Comparison of ENCODE assay signal across 21 mouse cellular contexts in genomic region chr6:129319331-129319730, GRCm38 (mm10). TPM values are rescaled to one million over a fixed set of nuclear protein-coding genes. Genes with fewer than 3 reads are reported as not detected.
"Had no signal": no experiment of that assay in that cellular context is flagged by ENCODE, and none has a peak within 500 bp of the region (broad histone marks: within the 10 kb centered on the region; RNA-seq: fewer than 3 reads in every experiment).

No protein-coding gene starts in this region.

- H3K4me3 ChIP-seq: lung, embryonic 15.5 days; megakaryocyte, embryonic 14.5 days; midbrain, embryonic 13.5 days; midbrain, embryonic 15.5 days; neural tube, embryonic 12.5 days; stomach, embryonic 15.5 days had no signal

- H3K27me3 ChIP-seq: lung, embryonic 15.5 days; megakaryocyte, embryonic 14.5 days; midbrain, embryonic 13.5 days; midbrain, embryonic 15.5 days; neural tube, embryonic 12.5 days; stomach, embryonic 15.5 days had no signal

- H3K4me1 ChIP-seq: lung, embryonic 15.5 days; midbrain, embryonic 13.5 days; midbrain, embryonic 15.5 days; neural tube, embryonic 12.5 days; stomach, embryonic 15.5 days had no signal

- H3K27ac ChIP-seq: lung, embryonic 15.5 days; macrophage; midbrain, embryonic 13.5 days; midbrain, embryonic 15.5 days; neural tube, embryonic 12.5 days; stomach, embryonic 15.5 days had no signal

- H3K9me3 ChIP-seq: lung, embryonic 15.5 days; megakaryocyte, embryonic 14.5 days; midbrain, embryonic 13.5 days; midbrain, embryonic 15.5 days; neural tube, embryonic 12.5 days; stomach, embryonic 15.5 days had no signal

- ATAC-seq: liver, postnatal 0 days; lung, postnatal 0 days; midbrain, embryonic 13.5 days; midbrain, embryonic 15.5 days had no signal

- DNase-seq: liver, postnatal 0 days; lung, adult 2 months; lung, postnatal 14 days; lung, postnatal 36 days; right cerebral cortex, postnatal 14 days; thymus, adult 18-20 months; thymus, postnatal 14 days; thymus, postnatal 4 days had no signal

- H3K4me2 ChIP-seq: lung, embryonic 15.5 days; midbrain, embryonic 11.5 days; midbrain, embryonic 13.5 days; midbrain, embryonic 15.5 days; neural tube, embryonic 12.5 days; stomach, embryonic 15.5 days had no signal

- H3K9ac ChIP-seq: liver, postnatal 0 days; lung, embryonic 15.5 days; midbrain, embryonic 13.5 days; midbrain, embryonic 15.5 days; neural tube, embryonic 12.5 days; stomach, embryonic 15.5 days had no signal

- H3K36me3 ChIP-seq: lung, embryonic 15.5 days; midbrain, embryonic 13.5 days; midbrain, embryonic 15.5 days; neural tube, embryonic 12.5 days; stomach, embryonic 15.5 days had no signal

RNA-seq across cellular contexts. Expression of gene 4922502D21Rik, which starts 12.3 kb away (rescaled TPM):
- polyA plus RNA-seq: liver, postnatal 0 days; lung, adult 2 months; lung, embryonic 15.5 days; lung, postnatal 0 days; macrophage; midbrain, embryonic 11.5 days; midbrain, embryonic 13.5 days; midbrain, embryonic 15.5 days; midbrain, postnatal 0 days; neural tube, embryonic 12.5 days; neural tube, embryonic 14.5 days; spleen, adult 2 months; stomach, embryonic 15.5 days; urinary bladder, adult 2 months had no signal

RNA-seq across cellular contexts. Expression of gene Cd69, which starts 44.1 kb away (rescaled TPM):
- polyA plus RNA-seq: midbrain, embryonic 11.5 days; midbrain, embryonic 13.5 days; midbrain, embryonic 15.5 days; midbrain, postnatal 0 days; neural tube, embryonic 12.5 days; neural tube, embryonic 14.5 days had no signal
